Mouse (Mus musculus) erythroblast, embryonic 14.5 days (primary cell): Measurements from ENCODE around the gene 1700092M07Rik. TPM values are rescaled to one million over a fixed set of nuclear protein-coding genes. Genes with fewer than 3 reads are reported as not detected.

Experiments
- H3K27me3 ChIP-seq: 2 replicates; pipeline ENCODE4 v1.6.1; 2012; ENCODE audit warnings: inconsistent platforms; ENCODE audit not compliant: control insufficient read depth
- H3K36me3 ChIP-seq: 2 replicates; pipeline ENCODE4 v1.6.1; 2012; ENCODE audit warnings: mild to moderate bottlenecking, inconsistent platforms; ENCODE audit not compliant: control insufficient read depth
- H3K4me1 ChIP-seq: 2 replicates; pipeline ENCODE4 v1.6.1; 2012; ENCODE audit warnings: inconsistent platforms; ENCODE audit not compliant: control insufficient read depth
- H3K4me3 ChIP-seq: replicated peaks from 2 replicates; pipeline ENCODE3; 2012; ENCODE audit warnings: moderate library complexity, mild to moderate bottlenecking, inconsistent platforms
- H3K9me3 ChIP-seq: 2 replicates; pipeline ENCODE4 v1.6.1; 2012; ENCODE audit warnings: low read length, inconsistent platforms, mixed read lengths; ENCODE audit not compliant: control insufficient read depth
- GATA1 ChIP-seq: IDR thresholded peaks from 2 replicates; pipeline ENCODE4 v1.6.1; 2012; ENCODE audit warnings: low read length, inconsistent platforms, mixed read lengths
- TAL1 ChIP-seq: IDR thresholded peaks from 3 replicates; pipeline ENCODE4 v1.6.1; 2012; ENCODE audit warnings: low read length, inconsistent platforms, mixed read lengths
- polyA plus RNA-seq: library from polyadenylated mRNA; stranded (reverse); fragments of >175 nt; gene quantifications from 2 replicates; pipeline ENCODE4 v1.2.3, GENCODE M21; 2012

1700092M07Rik gene
- polyA plus RNA-seq, 1 experiment, result not detected

GRCm38 (mm10) chr19:8774086-8774835 lies 33.7 kb downstream of the 1700092M07Rik start, which contains the start of gene Tmem179b:
Gene Tmem179b, minus strand, starts transcription at chr19:8774467.
- Histone ChIP-seq H3K9me3 (no peaks in the 10 kb centered on the region), H3K4me1 (peaks cover 55% of the 10 kb centered on the region)

GRCm38 (mm10) chr19:8774951-8775421 lies 34.5 kb downstream of the 1700092M07Rik start:
- TF ChIP-seq GATA1, result no peak
- no peak for TF ChIP-seq TAL1
- Histone ChIP-seq H3K36me3 (peaks cover 73% of the 10 kb centered on the region), H3K27me3 (no peaks in the 10 kb centered on the region), H3K9me3 (no peaks in the 10 kb centered on the region), H3K4me1 (peaks cover 55% of the 10 kb centered on the region), H3K4me3 (peak overlapping the region; percentile 91)

More at GRCm38 (mm10) chr19:8774086-8774835, 33.7 kb downstream of the 1700092M07Rik start, which contains the start of gene Tmem179b:
- H3K36me3 ChIP-seq, result peaks cover 75% of the 10 kb centered on the region
- H3K4me3 ChIP-seq, result peak within 1 kb of the TSS; percentile 91
- TF ChIP-seq TAL1 (no peak), GATA1 (no peak)
- no peaks in the 10 kb centered on the region for H3K27me3 ChIP-seq

DNA sequence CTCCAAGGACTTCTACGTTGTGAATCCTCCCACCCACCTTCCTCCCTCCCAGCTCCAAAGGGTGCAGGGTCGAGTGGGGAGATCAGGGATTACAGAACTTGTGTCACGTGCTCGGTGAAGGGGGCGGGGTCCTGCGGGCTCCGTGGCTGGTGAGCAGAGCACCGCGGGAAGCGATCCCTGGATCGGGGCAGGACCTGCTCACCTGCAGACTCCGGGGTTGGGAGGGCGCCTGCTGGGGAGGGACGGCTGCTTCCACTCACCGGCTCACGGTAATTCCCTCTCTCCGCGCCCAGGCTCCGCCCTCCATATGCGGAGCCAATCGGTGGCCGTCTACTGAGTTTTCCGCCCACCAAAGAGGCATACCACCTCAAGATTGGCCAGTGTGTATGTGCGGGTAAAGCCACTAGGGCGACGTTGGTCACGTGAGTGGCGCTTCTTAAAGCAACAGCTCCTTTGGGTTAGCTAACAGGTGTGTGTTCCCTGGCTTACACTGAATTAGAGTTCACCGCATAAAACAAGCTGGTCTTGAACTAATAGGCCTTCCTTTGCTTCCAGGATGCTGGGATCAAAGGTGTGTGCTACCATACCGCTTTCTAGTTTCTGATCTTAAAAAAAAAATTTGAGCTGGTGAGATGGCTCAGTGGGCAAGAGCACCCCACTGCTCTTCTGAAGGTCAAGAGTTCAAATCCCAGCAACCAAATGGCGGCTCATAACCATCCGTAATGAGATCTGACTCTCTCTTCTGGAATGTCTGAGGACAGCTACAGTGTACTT lies 45.7 kb downstream of the 1700092M07Rik start, which contains the start of gene Taf6l:
TSS of gene Taf6l (minus strand) at position 410 of the 774 bp plus-strand sequence.
- Histone ChIP-seq H3K4me1 (peaks cover 26% of the 10 kb centered on the region), H3K36me3 (peaks cover 39% of the 10 kb centered on the region), H3K9me3 (no peaks in the 10 kb centered on the region), H3K4me3 (peak within 1 kb of the TSS; percentile 91), H3K27me3 (no peaks in the 10 kb centered on the region)
- TF ChIP-seq GATA1, result no peak
- no peak for TF ChIP-seq TAL1

- peaks cover 34% of the 10 kb centered on the region for H3K36me3 ChIP-seq
- no peak for TF ChIP-seq GATA1
- TF ChIP-seq TAL1, result peak; percentile 21; the same call in 1 of the 3 replicates
- H3K4me3 ChIP-seq, result no peak overlapping the region
- peaks cover 6% of the 10 kb centered on the region for H3K9me3 ChIP-seq
- no peaks in the 10 kb centered on the region for H3K27me3 ChIP-seq
- peaks cover 31% of the 10 kb centered on the region for H3K4me1 ChIP-seq
Measured at GRCm38 (mm10) chr19:8788521-8788920, 48.0 kb downstream of the 1700092M07Rik start.

- peaks cover 6% of the 10 kb centered on the region for H3K9me3 ChIP-seq
- no peaks in the 10 kb centered on the region for H3K27me3 ChIP-seq
- peaks cover 34% of the 10 kb centered on the region for H3K36me3 ChIP-seq
- TF ChIP-seq TAL1, result no peak
- TF ChIP-seq GATA1, result no peak
- no peak overlapping the region for H3K4me3 ChIP-seq
- peaks cover 29% of the 10 kb centered on the region for H3K4me1 ChIP-seq
Measured at GRCm38 (mm10) chr19:8789171-8789570, 48.7 kb downstream of the 1700092M07Rik start.

DNA sequence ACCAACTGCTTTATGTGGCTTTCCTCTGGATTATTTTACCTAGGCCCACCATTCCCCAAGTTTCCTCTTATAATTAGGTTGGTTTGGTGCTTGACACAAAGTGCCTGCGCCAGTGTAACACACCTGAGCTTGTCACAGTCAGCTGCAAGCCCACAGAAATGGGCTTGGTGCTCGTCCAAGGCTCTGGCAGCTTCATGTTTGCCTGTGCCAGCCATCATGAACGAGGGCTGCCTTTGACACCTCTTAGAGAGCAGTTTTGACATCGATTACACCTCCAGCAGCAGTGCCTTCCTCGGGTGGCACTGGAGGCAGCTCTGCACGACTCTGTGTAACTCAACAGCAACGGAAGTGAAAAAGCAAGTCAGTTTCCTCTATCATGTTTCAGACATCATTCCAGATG lies 49.7 kb downstream of the 1700092M07Rik start:
- Histone ChIP-seq H3K36me3 (peaks cover 42% of the 10 kb centered on the region), H3K27me3 (no peaks in the 10 kb centered on the region), H3K4me1 (peaks cover 24% of the 10 kb centered on the region), H3K9me3 (peaks cover 6% of the 10 kb centered on the region), H3K4me3 (no peak overlapping the region)
- TF ChIP-seq GATA1, result no peak
- TF ChIP-seq TAL1, result no peak

Other genes starting within 250 kb of the 1700092M07Rik start
- gene Slc22a8, start 149.5 kb upstream of the 1700092M07Rik start, polyA plus RNA-seq, result 0.01 TPM in 1 of 2 replicates, not detected in the other
- not detected in 2 replicates for gene Slc22a6, start 122.7 kb upstream of the 1700092M07Rik start, polyA plus RNA-seq
- gene Chrm1, start 76.9 kb upstream of the 1700092M07Rik start, polyA plus RNA-seq, result 0.01 TPM in 1 of 2 replicates, not detected in the other
- 33.5 and 37.4 TPM in 2 replicates for gene Slc3a2, start 17.3 kb upstream of the 1700092M07Rik start, polyA plus RNA-seq
- 1.7 and 2.5 TPM in 2 replicates for gene Wdr74, start 4.9 kb upstream of the 1700092M07Rik start, polyA plus RNA-seq
- 3.3 and 3.6 TPM in 2 replicates for gene Stx5a, start 695 bp downstream of the 1700092M07Rik start, polyA plus RNA-seq
- 2.9 and 3.0 TPM in 2 replicates for gene Nxf1, start 16.4 kb downstream of the 1700092M07Rik start, polyA plus RNA-seq
- 4.9 and 5.0 TPM in 2 replicates for gene Tmem223, start 30.3 kb downstream of the 1700092M07Rik start, polyA plus RNA-seq
- gene Tmem179b, start 33.7 kb downstream of the 1700092M07Rik start, polyA plus RNA-seq, result 10.3 and 14.4 TPM in 2 replicates
- 4.1 and 4.7 TPM in 2 replicates for gene Taf6l, start 45.7 kb downstream of the 1700092M07Rik start, polyA plus RNA-seq
- gene Polr2g, start 57.9 kb downstream of the 1700092M07Rik start, polyA plus RNA-seq, result 0.36 and 0.84 TPM in 2 replicates
- gene Zbtb3, start 61.8 kb downstream of the 1700092M07Rik start, polyA plus RNA-seq, result 0.06 and 0.07 TPM in 2 replicates
- gene Ttc9c, start 78.6 kb downstream of the 1700092M07Rik start, polyA plus RNA-seq, result 0.24 TPM in 2 replicates
- 8.6 and 10.2 TPM in 2 replicates for gene Hnrnpul2, start 79.3 kb downstream of the 1700092M07Rik start, polyA plus RNA-seq
- gene AC129217.1, start 89.1 kb downstream of the 1700092M07Rik start, polyA plus RNA-seq, result 0.10 TPM in 1 of 2 replicates, not detected in the other
- 4.6 and 6.4 TPM in 2 replicates for gene Bscl2, start 96.7 kb downstream of the 1700092M07Rik start, polyA plus RNA-seq
- gene Gng3, start 98.5 kb downstream of the 1700092M07Rik start, polyA plus RNA-seq, result not detected in 2 replicates
- not detected in 2 replicates for gene Lrrn4cl, start 110.0 kb downstream of the 1700092M07Rik start, polyA plus RNA-seq
- gene Ubxn1, start 130.8 kb downstream of the 1700092M07Rik start, polyA plus RNA-seq, result 19.4 and 19.7 TPM in 2 replicates
- gene Uqcc3, start 140.2 kb downstream of the 1700092M07Rik start, polyA plus RNA-seq, result 3.7 and 3.8 TPM in 2 replicates
- gene Lbhd1, start 143.0 kb downstream of the 1700092M07Rik start, polyA plus RNA-seq, result 0.01 and 0.03 TPM in 2 replicates
- gene Gm49403, start 143.2 kb downstream of the 1700092M07Rik start, polyA plus RNA-seq, result not detected in 2 replicates
- 6.6 and 7.7 TPM in 2 replicates for gene 1810009A15Rik, start 148.1 kb downstream of the 1700092M07Rik start, polyA plus RNA-seq
- gene Gm49416, start 148.2 kb downstream of the 1700092M07Rik start, polyA plus RNA-seq, result not detected in 2 replicates
- gene Ints5, start 152.3 kb downstream of the 1700092M07Rik start, polyA plus RNA-seq, result 3.1 and 3.7 TPM in 2 replicates
- gene Ganab, start 157.4 kb downstream of the 1700092M07Rik start, polyA plus RNA-seq, result 1.9 and 2.5 TPM in 2 replicates
- gene B3gat3, start 179.7 kb downstream of the 1700092M07Rik start, polyA plus RNA-seq, result 15.8 and 16.4 TPM in 2 replicates
- 0.42 and 0.57 TPM in 2 replicates for gene Rom1, start 188.6 kb downstream of the 1700092M07Rik start, polyA plus RNA-seq
- gene Eml3, start 188.8 kb downstream of the 1700092M07Rik start, polyA plus RNA-seq, result 1.3 and 1.4 TPM in 2 replicates
- gene Mta2, start 201.2 kb downstream of the 1700092M07Rik start, polyA plus RNA-seq, result 2.2 and 3.4 TPM in 2 replicates
- gene Tut1, start 213.1 kb downstream of the 1700092M07Rik start, polyA plus RNA-seq, result 1.6 TPM in 2 replicates
- 5.4 and 8.2 TPM in 2 replicates for gene Eef1g, start 226.3 kb downstream of the 1700092M07Rik start, polyA plus RNA-seq
- 0.01 and 0.05 TPM in 2 replicates for gene Ahnak, start 248.6 kb downstream of the 1700092M07Rik start, polyA plus RNA-seq